Mouse (Mus musculus) heart, embryonic 12.5 days (tissue): ENCODE data around the gene Galntl6. TPM values are rescaled to one million over a fixed set of nuclear protein-coding genes. Genes with fewer than 3 reads are reported as not detected.
A peak's percentile ranks its signal among the peaks of the same experiment; 100 is the strongest.

ENCODE experiments used
- ATAC-seq: fragments of 200-750 bp; cut with Nextera tagmentation; 2 replicates; pipeline ENCODE4 v1.8.0; 2017; ENCODE audit warnings: moderate TSS enrichment, moderate library complexity; ENCODE audit not compliant: insufficient number of reproducible peaks, low FRiP score
- H3K27ac ChIP-seq: fragments of 300-500 bp; sonication (generic); 2 replicates; pipeline ENCODE4 v1.5.1; 2016; ENCODE audit warnings: mild to moderate bottlenecking, moderate library complexity; ENCODE audit not compliant: poor library complexity, severe bottlenecking
- H3K27me3 ChIP-seq: fragments of 300-500 bp; sonication (generic); replicated peaks from 2 replicates; pipeline ENCODE4 v1.6.1; 2016; ENCODE audit warnings: mild to moderate bottlenecking, moderate library complexity
- H3K36me3 ChIP-seq: fragments of 300-500 bp; sonication (generic); 2 replicates; pipeline ENCODE4 v1.6.1; 2016; ENCODE audit warnings: mild to moderate bottlenecking, moderate library complexity
- H3K4me1 ChIP-seq: fragments of 300-500 bp; sonication (generic); replicated peaks from 2 replicates; pipeline ENCODE4 v1.6.1; 2016; ENCODE audit warnings: mild to moderate bottlenecking
- H3K4me2 ChIP-seq: fragments of 300-500 bp; sonication (generic); 2 replicates; pipeline ENCODE4 v1.6.1; 2016; ENCODE audit warnings: mild to moderate bottlenecking, moderate library complexity
- H3K4me3 ChIP-seq: fragments of 300-500 bp; sonication (generic); 2 replicates; pipeline ENCODE4 v1.5.1; 2016; ENCODE audit warnings: mild to moderate bottlenecking
- H3K9ac ChIP-seq: fragments of 300-500 bp; sonication (generic); 2 replicates; pipeline ENCODE4 v1.6.1; 2016; ENCODE audit warnings: mild to moderate bottlenecking, moderate library complexity
- H3K9me3 ChIP-seq: fragments of 300-500 bp; sonication (generic); replicated peaks from 2 replicates; pipeline ENCODE4 v1.6.1; 2016; ENCODE audit warnings: mild to moderate bottlenecking, moderate library complexity
- whole genome bisulfite sequencing: fragments of 180-500 bp; shearing (Covaris S2); methylation state at CpG from one replicate; pipeline ENCODE4 v1.1.7; 2016; 5-methylcytosine and 5-hydroxymethylcytosine counted together
- polyA plus RNA-seq: library from polyadenylated mRNA; unstranded; fragments of >200 nt; fragmentation: Nextera tagmentation; extraction: Ambion mirVana; gene quantifications from 2 replicates; pipeline ENCODE4 v1.2.1, GENCODE M21; 2016

Gene Galntl6
- polyA plus RNA-seq, 1 experiment from 2014 or later: 0.08 TPM

- H3K4me2 ChIP-seq: peak overlapping the region; percentile 65
- peaks cover 4% of the 10 kb centered on the region; the same call in 1 of the 2 replicates for H3K4me1 ChIP-seq
- peak overlapping the region; percentile 45 for H3K4me3 ChIP-seq
- no peaks in the 10 kb centered on the region for H3K9me3 ChIP-seq
- H3K27me3 ChIP-seq: peaks cover 3% of the 10 kb centered on the region; the same call in 1 of the 2 replicates
- no peaks in the 10 kb centered on the region for H3K36me3 ChIP-seq
- H3K27ac ChIP-seq: peak overlapping the region; percentile 58
- no peak overlapping the region for H3K9ac ChIP-seq
- ATAC-seq: peak; percentile 79
- 23% methylated on average over 4 of the region's 4 CpGs for WGBS
Measured at GRCm38 (mm10) chr8:57800327-57800726, 1112.1 kb downstream of the Galntl6 start.

DNA sequence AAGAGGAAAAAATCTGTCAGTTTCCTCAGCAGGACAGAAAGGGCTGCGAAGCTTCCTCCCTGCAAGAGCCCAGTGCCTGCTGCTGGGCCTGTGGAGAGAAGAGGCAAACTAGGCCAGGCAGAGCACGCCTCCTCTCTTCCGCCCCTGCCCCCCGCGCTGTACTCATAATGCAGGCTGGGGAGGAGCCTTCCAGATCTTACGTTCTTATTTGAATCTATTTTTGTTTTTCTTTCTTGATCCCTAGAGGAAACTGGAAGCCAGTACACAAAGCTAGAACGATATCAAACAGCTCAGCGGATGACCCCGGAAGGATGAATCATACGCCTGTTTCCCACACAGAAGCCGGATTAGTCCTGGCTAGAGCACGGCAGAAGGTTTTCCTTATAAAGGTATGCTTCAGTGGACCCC, 1112.6 kb downstream of the Galntl6 start:
- 4% methylated on average over 12 of the region's 12 CpGs for WGBS
- Histone ChIP-seq H3K4me3 (peak overlapping the region; percentile 45), H3K9ac (peak overlapping the region; percentile 58; the same call in 1 of the 2 replicates), H3K27ac (peak overlapping the region; percentile 58), H3K9me3 (no peaks in the 10 kb centered on the region), H3K4me2 (peak overlapping the region; percentile 65), H3K36me3 (no peaks in the 10 kb centered on the region), H3K27me3 (peaks cover 8% of the 10 kb centered on the region), H3K4me1 (peaks cover 4% of the 10 kb centered on the region; the same call in 1 of the 2 replicates)
- peak; percentile 86; the same call in 1 of the 2 replicates for ATAC-seq

- Histone ChIP-seq H3K4me3 (no peak overlapping the region), H3K9me3 (no peaks in the 10 kb centered on the region), H3K27ac (no peak overlapping the region), H3K9ac (no peak overlapping the region), H3K4me1 (no peaks in the 10 kb centered on the region; the same call in 1 of the 2 replicates), H3K27me3 (peaks cover 12% of the 10 kb centered on the region), H3K4me2 (no peak overlapping the region), H3K36me3 (no peaks in the 10 kb centered on the region)
- WGBS: 39% methylated on average over 4 of the region's 4 CpGs
- no peak for ATAC-seq
Measured at GRCm38 (mm10) chr8:57793455-57793854, 1119.0 kb downstream of the Galntl6 start.

DNA sequence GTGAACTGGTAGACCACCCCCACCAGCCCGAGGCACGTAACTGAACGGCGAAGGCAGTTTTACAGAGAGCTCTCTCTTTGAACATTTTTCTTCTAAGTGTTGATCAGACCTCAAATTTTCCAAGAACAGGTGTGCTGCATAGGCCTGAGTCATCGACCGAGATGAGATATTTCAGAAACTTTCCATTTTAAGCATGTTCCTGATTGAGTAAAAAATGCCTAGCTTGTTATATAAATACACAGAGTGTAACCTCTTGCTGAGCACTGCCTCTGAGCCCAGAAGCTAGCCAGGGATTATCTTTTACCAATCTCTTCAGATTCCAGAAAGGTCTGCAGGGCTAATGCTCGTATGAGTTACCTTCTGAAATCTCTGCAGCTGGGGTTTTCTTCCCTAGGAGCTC, 1120.2 kb downstream of the Galntl6 start:
- H3K4me2 ChIP-seq: no peak overlapping the region
- no peak overlapping the region for H3K9ac ChIP-seq
- no peaks in the 10 kb centered on the region; the same call in 1 of the 2 replicates for H3K4me1 ChIP-seq
- no peak overlapping the region for H3K4me3 ChIP-seq
- no peak for ATAC-seq
- H3K27ac ChIP-seq: no peak overlapping the region
- 73% methylated on average over 7 of the region's 7 CpGs for WGBS
- no peaks in the 10 kb centered on the region for H3K36me3 ChIP-seq
- H3K9me3 ChIP-seq: no peaks in the 10 kb centered on the region
- peaks cover 12% of the 10 kb centered on the region for H3K27me3 ChIP-seq

DNA sequence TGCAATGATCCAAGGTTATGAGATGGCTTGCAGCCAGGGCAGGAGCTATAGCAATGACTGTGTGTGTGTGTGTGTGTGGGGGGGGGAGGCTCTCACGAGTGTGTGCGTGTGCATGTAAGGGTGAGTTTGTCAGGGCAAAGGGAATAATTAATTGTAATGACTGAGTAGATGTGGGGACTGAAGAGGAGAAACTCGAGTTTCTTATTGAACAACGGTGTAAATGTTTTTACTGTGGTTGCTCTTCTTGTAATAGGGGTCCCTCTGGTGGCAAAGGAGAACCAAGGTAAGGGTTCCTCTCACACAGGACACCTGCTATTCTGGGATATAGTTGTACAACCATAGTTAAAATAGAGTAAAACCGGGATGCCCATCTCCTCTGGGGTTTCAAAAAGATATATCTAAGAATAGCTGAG, 1121.1 kb downstream of the Galntl6 start:
- H3K9me3 ChIP-seq: no peaks in the 10 kb centered on the region
- H3K4me3 ChIP-seq: no peak overlapping the region
- H3K4me1 ChIP-seq: no peaks in the 10 kb centered on the region; the same call in 1 of the 2 replicates
- H3K4me2 ChIP-seq: no peak overlapping the region
- peaks cover 12% of the 10 kb centered on the region for H3K27me3 ChIP-seq
- no peaks in the 10 kb centered on the region for H3K36me3 ChIP-seq
- no peak overlapping the region for H3K9ac ChIP-seq
- WGBS: 30% methylated on average over 5 of the region's 5 CpGs
- no peak overlapping the region for H3K27ac ChIP-seq
- no peak for ATAC-seq

- no peak overlapping the region for H3K27ac ChIP-seq
- no peaks in the 10 kb centered on the region for H3K36me3 ChIP-seq
- no peaks in the 10 kb centered on the region for H3K9me3 ChIP-seq
- no peak for ATAC-seq
- no peak overlapping the region for H3K4me3 ChIP-seq
- 64% methylated on average over 7 of the region's 7 CpGs for WGBS
- H3K9ac ChIP-seq: no peak overlapping the region
- H3K27me3 ChIP-seq: no peaks in the 10 kb centered on the region
- H3K4me2 ChIP-seq: no peak overlapping the region
- no peaks in the 10 kb centered on the region; the same call in 1 of the 2 replicates for H3K4me1 ChIP-seq
Measured at GRCm38 (mm10) chr8:57779551-57779950, 1132.9 kb downstream of the Galntl6 start.

GRCm38 (mm10) chr8:57777988-57778721, 1134.3 kb downstream of the Galntl6 start:
- H3K4me2 ChIP-seq: no peak overlapping the region
- no peaks in the 10 kb centered on the region for H3K27me3 ChIP-seq
- H3K36me3 ChIP-seq: no peaks in the 10 kb centered on the region
- no peak for ATAC-seq
- H3K4me1 ChIP-seq: no peaks in the 10 kb centered on the region; the same call in 1 of the 2 replicates
- no peak overlapping the region for H3K4me3 ChIP-seq
- H3K9me3 ChIP-seq: no peaks in the 10 kb centered on the region
- 66% methylated on average over 7 of the region's 7 CpGs for WGBS
- no peak overlapping the region for H3K27ac ChIP-seq
- H3K9ac ChIP-seq: no peak overlapping the region

GRCm38 (mm10) chr8:57776723-57777122, 1135.7 kb downstream of the Galntl6 start:
- H3K27ac ChIP-seq: no peak overlapping the region
- H3K9me3 ChIP-seq: no peaks in the 10 kb centered on the region
- ATAC-seq: no peak
- H3K9ac ChIP-seq: no peak overlapping the region
- 43% methylated on average over 7 of the region's 7 CpGs for WGBS
- H3K4me2 ChIP-seq: no peak overlapping the region
- no peak overlapping the region for H3K4me3 ChIP-seq
- peaks cover 2% of the 10 kb centered on the region; the same call in 1 of the 2 replicates for H3K4me1 ChIP-seq
- H3K36me3 ChIP-seq: no peaks in the 10 kb centered on the region
- no peaks in the 10 kb centered on the region for H3K27me3 ChIP-seq

GRCm38 (mm10) chr8:57772732-57773265, 1139.6 kb downstream of the Galntl6 start:
- WGBS: 34% methylated on average over 12 of the region's 12 CpGs
- H3K9me3 ChIP-seq: no peaks in the 10 kb centered on the region
- H3K27me3 ChIP-seq: no peaks in the 10 kb centered on the region
- no peak for ATAC-seq
- no peaks in the 10 kb centered on the region for H3K36me3 ChIP-seq
- no peak overlapping the region for H3K27ac ChIP-seq
- H3K4me3 ChIP-seq: no peak overlapping the region
- no peak overlapping the region for H3K4me2 ChIP-seq
- H3K9ac ChIP-seq: no peak overlapping the region
- peaks cover 2% of the 10 kb centered on the region; the same call in 1 of the 2 replicates for H3K4me1 ChIP-seq

- Histone ChIP-seq H3K27me3 (no peaks in the 10 kb centered on the region), H3K4me1 (peaks cover 3% of the 10 kb centered on the region; the same call in 1 of the 2 replicates), H3K9me3 (no peaks in the 10 kb centered on the region), H3K4me3 (no peak overlapping the region), H3K9ac (no peak overlapping the region), H3K4me2 (no peak overlapping the region), H3K27ac (no peak overlapping the region), H3K36me3 (no peaks in the 10 kb centered on the region)
- no peak for ATAC-seq
- 31% methylated on average over 2 of the region's 2 CpGs for WGBS
Measured at GRCm38 (mm10) chr8:57767541-57767940, 1144.9 kb downstream of the Galntl6 start.

DNA sequence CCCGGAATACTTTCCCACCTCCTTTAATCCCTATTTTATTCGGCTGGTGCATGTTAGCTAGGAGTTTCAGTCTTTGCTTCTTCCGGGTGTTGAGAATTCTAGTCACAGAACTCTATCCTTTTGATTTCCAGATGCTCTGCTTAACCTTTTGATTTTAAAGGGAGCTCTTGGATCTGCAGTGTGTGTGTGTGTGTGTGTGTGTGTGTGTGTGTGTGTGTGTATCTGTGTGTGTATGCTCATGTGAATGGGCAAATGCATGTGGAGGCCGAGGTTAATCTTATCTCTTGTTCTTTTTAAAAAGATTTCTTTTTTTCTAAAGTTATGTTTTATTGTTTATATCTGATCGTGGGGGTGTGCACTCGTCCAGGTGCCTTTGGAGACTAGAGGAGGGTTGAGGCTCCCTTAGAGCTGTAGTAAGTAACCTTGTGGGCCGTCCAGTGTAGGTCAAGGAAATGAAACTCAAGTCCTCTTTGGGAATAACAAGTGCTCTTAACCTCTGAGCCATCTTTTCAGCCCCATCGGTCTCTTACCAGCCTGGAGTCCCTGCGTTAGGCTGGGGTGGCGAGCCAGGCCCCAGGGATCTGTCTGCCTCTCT, 1145.9 kb downstream of the Galntl6 start:
- Histone ChIP-seq H3K36me3 (no peaks in the 10 kb centered on the region), H3K4me1 (0 out of 2 replicates have a peak, but pooled peaks cover 3% of the 10 kb centered on the region), H3K9ac (no peak overlapping the region), H3K9me3 (no peaks in the 10 kb centered on the region), H3K27ac (no peak overlapping the region), H3K4me2 (peak overlapping the region; percentile 60), H3K27me3 (no peaks in the 10 kb centered on the region), H3K4me3 (peak overlapping the region; percentile 25)
- WGBS: 52% methylated on average over 10 of the region's 10 CpGs
- ATAC-seq: no peak
